Mouse (Mus musculus) layer of hippocampus, adult 18-20 months (tissue): ENCODE data around the gene Stx8. TPM values are rescaled to one million over a fixed set of nuclear protein-coding genes. Genes with fewer than 3 reads are reported as not detected.

Experiments used
- DNase-seq, 2 experiments: peaks; one replicate each; pipeline ENCODE4 v3.0.0; 2022; ENCODE audit warnings: low spot score in 2 of 2
- total RNA-seq, 2 experiments: library from RNA; stranded (reverse); gene quantifications; 2 replicates each; pipeline ENCODE4 v1.2.3; 2021

The Stx8 gene
- total RNA-seq, 2 experiments from 2014 or later, result 38.3 to 39.1 TPM

GRCm38 (mm10) chr11:67973225-67973624 lies 7.2 kb downstream of the Stx8 start:
- DNase-seq, result no peak

DNA sequence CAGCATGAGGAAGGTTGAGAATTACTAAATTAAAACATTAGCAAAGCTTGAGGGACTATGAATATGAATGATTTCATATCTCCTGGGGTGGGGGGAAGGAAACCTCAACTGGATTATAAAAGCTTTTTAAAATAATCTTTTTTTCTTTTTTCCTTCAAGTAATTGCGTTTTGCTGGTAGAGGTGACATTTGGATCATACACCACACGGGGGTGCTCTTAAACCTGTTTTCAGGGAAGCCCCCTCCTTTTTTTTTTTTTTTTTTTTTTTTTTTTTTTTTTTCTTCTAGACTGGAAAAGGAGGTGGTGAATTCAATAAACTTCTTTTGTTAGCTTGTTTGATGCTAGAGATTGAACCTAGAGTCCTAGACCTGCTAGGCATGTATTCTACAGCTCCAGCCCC lies 9.3 kb downstream of the Stx8 start:
- peak in 1 of 2 experiments; percentile 33 for DNase-seq

GRCm38 (mm10) chr11:67983564-67983963 lies 17.6 kb downstream of the Stx8 start:
- DNase-seq, result no peak

GRCm38 (mm10) chr11:67991240-67991639 lies 25.2 kb downstream of the Stx8 start:
- peak in 1 of 2 experiments; percentile 26 for DNase-seq

GRCm38 (mm10) chr11:67995965-67996364 lies 30.0 kb downstream of the Stx8 start:
- no peak for DNase-seq

DNA sequence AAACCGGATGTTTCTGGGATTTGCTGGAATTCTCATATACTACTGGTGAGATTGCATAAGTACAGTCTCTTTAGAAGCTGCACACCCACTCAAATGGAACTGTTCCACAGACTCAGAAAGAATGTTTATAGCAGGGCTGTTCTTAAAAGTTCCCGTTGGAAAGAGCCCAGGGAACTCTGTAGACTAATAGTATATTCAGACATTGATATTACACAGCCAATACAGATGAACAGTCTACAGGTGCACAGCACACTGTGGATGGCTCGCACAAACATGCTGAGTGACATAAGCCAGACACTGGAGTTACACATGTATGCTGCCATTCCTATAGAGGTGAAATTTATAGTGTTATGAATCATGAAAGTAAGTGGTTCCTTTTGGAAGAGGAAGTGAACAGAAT lies 32.9 kb downstream of the Stx8 start:
- peak in 1 of 2 experiments; percentile 52 for DNase-seq

DNA sequence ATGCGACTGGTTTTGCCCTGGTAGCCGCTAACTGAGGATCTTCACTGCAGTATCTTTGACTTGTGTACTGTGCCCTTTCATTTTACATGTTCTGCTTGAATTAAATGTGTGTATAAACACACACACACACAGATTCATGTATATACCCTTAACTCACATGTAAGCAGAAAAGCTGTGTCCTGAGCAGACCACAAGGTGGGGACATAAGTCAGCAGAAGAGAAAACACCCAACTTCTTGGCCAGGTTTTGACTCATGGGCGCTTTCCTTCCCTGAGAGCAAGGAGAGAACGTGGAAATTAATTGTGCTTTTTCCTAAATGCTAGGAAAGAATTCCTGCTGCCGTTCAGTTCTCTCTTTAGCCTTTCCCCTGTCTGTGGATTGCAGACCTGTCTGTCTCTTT lies 33.6 kb downstream of the Stx8 start:
- DNase-seq, result no peak

DNA sequence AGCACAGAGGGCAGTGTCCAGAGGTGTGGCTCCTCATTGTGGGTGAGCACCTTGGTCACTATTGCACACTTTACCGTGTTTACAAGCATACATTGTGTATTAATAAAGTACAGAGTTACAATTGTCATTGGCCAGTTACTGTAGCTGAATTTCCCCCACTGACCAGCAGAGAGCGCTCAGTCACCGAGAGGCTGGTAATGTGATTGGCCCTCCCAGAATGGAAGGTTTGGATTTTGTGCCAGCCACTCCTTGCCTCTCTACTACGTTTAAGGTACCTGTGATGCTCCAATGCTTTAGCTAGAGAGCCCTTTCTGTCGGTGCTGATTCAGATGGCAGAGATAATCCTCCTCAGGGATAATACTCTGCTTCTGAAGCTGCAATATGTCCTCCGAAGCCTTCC lies 38.2 kb downstream of the Stx8 start:
- DNase-seq, result peak; percentile 47 to 85

DNA sequence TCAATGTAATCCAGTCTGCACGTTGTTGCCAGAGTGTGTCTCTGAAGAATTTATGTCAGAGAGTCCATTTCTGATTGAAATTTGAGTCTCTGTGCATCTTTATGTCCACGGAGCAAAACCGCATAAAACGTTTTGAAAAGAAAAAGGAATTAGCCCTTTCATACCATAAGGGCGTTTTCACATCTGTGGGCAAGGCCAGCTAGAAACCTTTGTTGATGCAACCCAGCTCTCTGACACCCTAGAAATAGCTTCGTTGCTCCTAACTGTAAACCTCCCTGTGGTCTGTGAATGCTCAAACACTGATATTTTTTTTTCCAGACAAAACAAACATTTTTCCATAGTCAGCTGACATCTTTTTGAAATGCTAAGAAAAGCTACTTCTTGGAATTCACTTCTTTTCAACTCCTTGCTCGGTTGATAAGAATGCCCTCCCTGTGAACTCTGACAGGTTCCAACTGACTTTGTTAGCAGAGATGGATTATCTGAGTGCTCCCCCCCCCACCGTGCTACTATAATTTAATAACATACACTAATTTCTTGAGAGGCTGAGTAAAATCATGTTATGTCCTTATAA lies 40.3 kb downstream of the Stx8 start:
- no peak for DNase-seq

DNA sequence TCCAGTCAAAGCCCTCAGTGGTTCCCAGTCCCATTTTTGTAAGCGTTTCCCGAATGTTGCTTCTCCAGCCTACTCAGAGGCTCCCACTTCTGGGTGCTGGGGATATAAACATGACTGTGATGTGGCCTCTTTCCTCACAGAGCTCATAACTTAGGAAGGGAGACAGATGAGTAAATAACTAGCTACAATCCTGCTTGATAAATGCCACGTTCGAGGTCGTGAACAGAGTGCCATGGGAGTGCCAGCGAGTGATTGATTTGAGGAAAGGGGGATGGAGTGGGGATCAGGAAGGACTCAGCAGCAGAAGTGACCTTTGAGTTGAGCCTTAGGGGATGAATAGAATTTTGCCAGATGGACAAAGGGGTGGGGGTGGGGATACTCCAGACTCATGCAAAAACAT lies 41.7 kb downstream of the Stx8 start:
- no peak for DNase-seq

- no peak for DNase-seq
Measured at GRCm38 (mm10) chr11:68009377-68009776, 43.4 kb downstream of the Stx8 start.

- DNase-seq, result no peak
Measured at GRCm38 (mm10) chr11:68012207-68012606, 46.2 kb downstream of the Stx8 start.

DNA sequence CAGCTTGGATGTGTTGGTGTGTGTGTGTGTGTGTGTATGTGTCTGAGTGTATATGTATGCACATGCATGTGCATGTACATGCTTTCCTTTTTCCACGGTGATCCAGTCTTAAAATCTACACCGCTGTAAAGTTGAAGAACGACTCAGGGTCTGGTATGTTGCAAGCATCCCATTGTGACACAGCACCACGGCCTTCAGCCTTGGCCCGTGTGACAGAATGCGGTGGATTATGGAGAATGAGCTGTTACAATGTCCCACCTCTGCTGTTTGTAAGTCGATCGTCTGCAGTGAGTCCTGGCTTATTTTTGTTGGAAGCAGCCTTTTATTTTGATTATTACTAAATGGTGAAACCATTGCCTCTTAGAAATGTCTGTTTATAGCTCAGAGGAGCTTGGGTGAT lies 52.2 kb downstream of the Stx8 start:
- DNase-seq, result no peak

GRCm38 (mm10) chr11:68019156-68019555 lies 53.2 kb downstream of the Stx8 start:
- no peak for DNase-seq

DNA sequence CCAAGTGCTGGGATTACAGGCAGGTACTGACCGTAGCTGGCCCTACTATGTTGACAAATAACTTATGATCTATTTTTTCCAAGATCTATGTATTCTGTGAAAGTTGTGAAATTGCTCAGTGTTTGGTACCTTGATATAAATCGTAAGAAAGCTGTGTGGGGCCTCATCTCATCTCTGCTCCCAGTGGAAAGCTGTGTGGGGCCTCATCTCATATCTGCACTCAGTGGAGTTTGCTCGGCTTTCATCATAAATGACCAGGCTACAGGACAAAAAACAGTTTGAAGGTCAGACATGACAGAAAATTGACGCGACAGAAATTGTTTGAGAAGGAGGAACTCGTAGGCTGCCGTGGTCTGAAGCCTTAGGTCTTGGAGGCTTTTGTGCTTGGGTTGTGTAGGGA lies 56.0 kb downstream of the Stx8 start:
- DNase-seq, result no peak

DNA sequence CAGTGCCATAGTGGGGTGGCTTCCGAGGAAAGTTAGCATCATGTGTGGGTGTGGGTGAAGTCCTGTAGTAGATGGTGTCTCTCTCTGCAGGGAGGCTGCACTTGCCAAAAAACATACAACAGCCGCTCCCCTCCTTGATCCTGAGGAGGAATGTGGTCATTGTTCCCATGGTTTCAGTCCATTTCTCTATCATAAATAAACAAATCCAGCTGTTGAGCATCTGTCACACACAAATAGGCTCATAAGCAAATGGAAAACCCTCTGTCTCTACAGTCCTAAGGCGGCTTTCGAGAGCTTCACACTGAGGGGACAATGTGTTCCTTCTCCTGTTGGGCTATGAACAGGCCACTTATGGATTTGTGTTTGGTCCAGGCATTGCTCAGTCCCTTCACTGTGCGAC lies 56.9 kb downstream of the Stx8 start:
- no peak for DNase-seq

GRCm38 (mm10) chr11:68023811-68024369 lies 57.9 kb downstream of the Stx8 start:
- no peak for DNase-seq

GRCm38 (mm10) chr11:68026590-68026989 lies 60.6 kb downstream of the Stx8 start:
- no peak for DNase-seq

DNA sequence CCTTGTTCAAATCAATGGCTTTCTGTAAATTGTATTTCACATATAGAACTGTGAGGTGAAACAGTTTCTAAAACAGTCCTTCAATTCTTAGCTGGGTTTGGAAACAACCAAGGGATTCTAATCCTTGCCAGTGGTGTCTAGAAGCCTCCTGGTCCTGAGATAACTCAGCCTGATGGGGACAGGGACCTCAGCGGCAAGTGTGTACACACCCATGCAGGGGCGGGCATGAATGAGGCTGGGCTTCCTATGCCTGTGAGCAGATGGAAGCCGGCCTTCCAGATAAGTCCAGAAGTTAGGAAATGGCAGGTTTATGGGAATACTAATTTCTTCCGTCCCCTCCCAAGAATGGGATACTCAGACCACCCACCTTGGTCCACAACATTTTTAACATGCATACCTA lies 63.1 kb downstream of the Stx8 start:
- DNase-seq, result no peak

GRCm38 (mm10) chr11:68029871-68030270 lies 63.9 kb downstream of the Stx8 start:
- DNase-seq, result no peak

- DNase-seq, result peak; percentile 22 to 69
Measured at GRCm38 (mm10) chr11:68030771-68031170, 64.8 kb downstream of the Stx8 start.

GRCm38 (mm10) chr11:68032448-68032847 lies 66.5 kb downstream of the Stx8 start:
- DNase-seq, result no peak

GRCm38 (mm10) chr11:68033331-68033926 lies 67.4 kb downstream of the Stx8 start:
- DNase-seq, result no peak
